Mouse (Mus musculus) midbrain, postnatal 0 days (tissue): ENCODE measurements around the gene Rabepk. TPM values are rescaled to one million over a fixed set of nuclear protein-coding genes. Genes with fewer than 3 reads are reported as not detected.
A peak's percentile ranks its signal among the peaks of the same experiment; 100 is the strongest.
"Not testable (repeated sequence)": the region's sequence is repeated elsewhere in the genome, so short reads cannot be mapped to it uniquely, and the experiment has no call there.

Experiments
- ATAC-seq: fragments of 200-750 bp; cut with Nextera tagmentation; 2 replicates; pipeline ENCODE4 v1.8.0; 2017; ENCODE audit warnings: moderate number of reproducible peaks, mild to moderate bottlenecking, moderate TSS enrichment, moderate library complexity; ENCODE audit not compliant: low FRiP score
- DNase-seq: peaks from one replicate; pipeline ENCODE4 v3.0.0-alpha.2; 2015; ENCODE audit warnings: low spot score
- H3K27ac ChIP-seq: fragments of 300-500 bp; sonication (generic); 2 replicates; pipeline ENCODE4 v1.5.1; 2014; ENCODE audit warnings: low read depth, mild to moderate bottlenecking, low read length, mixed read lengths
- H3K27me3 ChIP-seq: fragments of 300-500 bp; sonication (generic); 2 replicates; pipeline ENCODE4 v1.6.1; 2014; ENCODE audit warnings: low read length, control low read depth, mixed read lengths; ENCODE audit not compliant: insufficient read depth
- H3K36me3 ChIP-seq: fragments of 300-500 bp; sonication (generic); 2 replicates; pipeline ENCODE4 v1.6.1; 2014; ENCODE audit warnings: low read length, control low read depth, mixed read lengths; ENCODE audit not compliant: insufficient read depth
- H3K4me1 ChIP-seq: fragments of 300-500 bp; sonication (generic); 2 replicates; pipeline ENCODE4 v1.6.1; 2014; ENCODE audit warnings: mild to moderate bottlenecking, control low read depth, antibody characterized with exemption, low read length, mixed read lengths; ENCODE audit not compliant: insufficient read depth
- H3K4me2 ChIP-seq: fragments of 300-500 bp; sonication (generic); 2 replicates; pipeline ENCODE4 v1.6.1; 2014; ENCODE audit warnings: low read depth, mild to moderate bottlenecking, low read length, mixed read lengths; ENCODE audit not compliant: poor library complexity, severe bottlenecking
- H3K4me3 ChIP-seq: fragments of 300-500 bp; sonication (generic); 2 replicates; pipeline ENCODE4 v1.5.1; 2014; ENCODE audit warnings: low read depth, mild to moderate bottlenecking, low read length, moderate library complexity
- H3K9ac ChIP-seq: fragments of 300-500 bp; sonication (generic); replicated peaks from 2 replicates; pipeline ENCODE4 v1.6.1; 2014; ENCODE audit warnings: mild to moderate bottlenecking, low read length, moderate library complexity, mixed read lengths; ENCODE audit not compliant: poor library complexity, severe bottlenecking
- H3K9me3 ChIP-seq: fragments of 300-500 bp; sonication (generic); 2 replicates; pipeline ENCODE4 v1.6.1; 2016; ENCODE audit warnings: low read length, control low read depth
- CTCF ChIP-seq: IDR thresholded peaks from 2 replicates; pipeline ENCODE4 v1.5.1; 2016; ENCODE audit warnings: antibody characterized with exemption, mild to moderate bottlenecking
- WGBS: fragments of 180-500 bp; shearing (Covaris S2); extraction: QIAGEN DNeasy Blood & Tissue Kit; methylation state at CpG from one replicate; pipeline ENCODE4 v1.1.7; 2014; 5-methylcytosine and 5-hydroxymethylcytosine counted together
- polyA plus RNA-seq: library from polyadenylated mRNA; unstranded; fragments of >200 nt; fragmentation: Nextera tagmentation; extraction: Ambion mirVana; gene quantifications from 2 replicates; pipeline ENCODE4 v1.2.1, GENCODE M21; 2015
- total RNA-seq: library from RNA; depleted of rRNA; stranded (reverse); fragments of >200 nt; gene quantifications from 2 replicates; pipeline ENCODE4 v1.2.3, GENCODE M21; 2014

The Rabepk gene
- total and polyA plus RNA-seq, 2 experiments from 2014 or later: 19.2 to 23.2 TPM

- H3K27me3 ChIP-seq: no peaks in the 10 kb centered on the region
- peak overlapping the region; percentile 61 for H3K4me3 ChIP-seq
- peaks cover 5% of the 10 kb centered on the region for H3K4me1 ChIP-seq
- TF ChIP-seq CTCF: peak; percentile 48
- DNase-seq: peak; percentile 100
- ATAC-seq: peak; percentile 97
- peak overlapping the region; percentile 28; the same call in 1 of the 2 replicates for H3K4me2 ChIP-seq
- peak overlapping the region; percentile 90 for H3K27ac ChIP-seq
- 5% methylated on average over 39 of the region's 39 CpGs for WGBS
- H3K36me3 ChIP-seq: peaks cover 8% of the 10 kb centered on the region; the same call in 1 of the 2 replicates
- H3K9me3 ChIP-seq: no peaks in the 10 kb centered on the region
- peak overlapping the region; percentile 70 for H3K9ac ChIP-seq
Observed at GRCm38 (mm10) chr2:34801516-34802482, 2.1 kb upstream of the Rabepk start.

- no peak overlapping the region for H3K4me2 ChIP-seq
- TF ChIP-seq CTCF: no peak
- 82% methylated on average over 7 of the region's 7 CpGs for WGBS
Observed at GRCm38 (mm10) chr2:34800371-34800770, 659 bp upstream of the Rabepk start.

GRCm38 (mm10) chr2:34795426-34795825 lies 4.3 kb downstream of the Rabepk start:
- Histone ChIP-seq H3K4me1 (no peaks in the 10 kb centered on the region; the same call in 1 of the 2 replicates), H3K9me3 (no peaks in the 10 kb centered on the region), H3K4me3 (no peak overlapping the region), H3K36me3 (no peaks in the 10 kb centered on the region), H3K27me3 (no peaks in the 10 kb centered on the region), H3K27ac (no peak overlapping the region), H3K9ac (no peak overlapping the region), H3K4me2 (no peak overlapping the region)
- 91% methylated on average over 7 of the region's 7 CpGs for WGBS
- ATAC-seq: no peak
- no peak for DNase-seq
- TF ChIP-seq CTCF: no peak

More at GRCm38 (mm10) chr2:34800371-34800770, 659 bp upstream of the Rabepk start:
- ATAC-seq (no peak), DNase-seq (no peak)
- H3K36me3 ChIP-seq: no peaks in the 10 kb centered on the region
- H3K27me3 ChIP-seq: no peaks in the 10 kb centered on the region
- H3K27ac ChIP-seq: no peak overlapping the region
- H3K4me3 ChIP-seq: no peak overlapping the region
- H3K9me3 ChIP-seq: no peaks in the 10 kb centered on the region
- no peak overlapping the region for H3K9ac ChIP-seq
- H3K4me1 ChIP-seq: peaks cover 5% of the 10 kb centered on the region

GRCm38 (mm10) chr2:34794511-34794910 lies 5.2 kb downstream of the Rabepk start:
- 90% methylated on average over 2 of the region's 2 CpGs for WGBS
- Histone ChIP-seq H3K4me3 (no peak overlapping the region), H3K4me2 (no peak overlapping the region), H3K9me3 (no peaks in the 10 kb centered on the region), H3K27ac (no peak overlapping the region), H3K9ac (no peak overlapping the region), H3K27me3 (no peaks in the 10 kb centered on the region), H3K36me3 (no peaks in the 10 kb centered on the region), H3K4me1 (no peaks in the 10 kb centered on the region; the same call in 1 of the 2 replicates)
- ATAC-seq (no peak), DNase-seq (no peak)
- TF ChIP-seq CTCF: no peak

- not testable (repeated sequence) for H3K36me3 ChIP-seq, H3K27ac ChIP-seq, DNase-seq, ATAC-seq, H3K27me3 ChIP-seq, H3K9me3 ChIP-seq, H3K4me1 ChIP-seq, H3K4me3 ChIP-seq, H3K4me2 ChIP-seq, H3K9ac ChIP-seq
- 90% methylated on average over 2 of the region's 2 CpGs for WGBS
Observed at GRCm38 (mm10) chr2:34792543-34792942, 7.2 kb downstream of the Rabepk start.

GRCm38 (mm10) chr2:34790282-34790681 lies 9.4 kb downstream of the Rabepk start:
- no peak overlapping the region for H3K4me3 ChIP-seq
- no peaks in the 10 kb centered on the region for H3K4me1 ChIP-seq
- H3K36me3 ChIP-seq: peaks cover 10% of the 10 kb centered on the region
- no peak overlapping the region for H3K27ac ChIP-seq
- H3K9me3 ChIP-seq: no peaks in the 10 kb centered on the region
- no peak overlapping the region for H3K4me2 ChIP-seq
- H3K9ac ChIP-seq: no peak overlapping the region
- no peak for TF ChIP-seq CTCF
- H3K27me3 ChIP-seq: no peaks in the 10 kb centered on the region
- WGBS: 96% methylated on average over 8 of the region's 8 CpGs
- DNase-seq (no peak), ATAC-seq (no peak)
